Mouse (Mus musculus): ENCODE results near the gene Pdpr.

DNA sequence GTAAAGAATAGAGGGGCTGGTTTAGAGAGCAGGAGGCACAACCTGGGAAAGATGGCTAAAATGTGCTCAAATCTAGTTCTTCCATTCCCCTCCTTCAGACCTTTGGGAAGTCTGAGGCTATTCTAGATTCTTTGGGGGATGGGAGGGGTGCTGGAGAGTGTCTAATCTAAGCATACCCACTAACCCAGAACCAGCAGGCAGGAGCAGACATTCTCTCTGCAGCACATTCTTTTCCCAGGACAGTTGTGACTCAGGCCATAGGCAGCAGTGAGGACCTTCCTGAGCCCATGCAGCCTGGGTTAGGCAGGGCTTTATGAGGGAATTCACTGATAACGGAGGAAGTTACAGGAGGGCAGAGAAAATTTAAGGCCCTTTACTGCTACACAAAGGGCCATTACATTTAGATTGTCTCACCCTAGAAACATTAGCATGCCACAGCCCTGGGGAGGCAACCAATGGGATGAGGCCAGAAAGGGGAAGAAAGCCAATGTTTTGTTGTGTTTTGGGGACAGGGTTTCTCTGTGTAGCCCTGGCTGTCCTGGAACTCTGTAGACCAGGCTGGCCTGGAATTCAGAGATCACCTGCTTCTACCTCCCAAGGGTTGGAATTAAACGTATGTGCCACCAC, 35.4 kb upstream of the Pdpr start:
- TF ChIP-seq CTCF (IDR thresholded peaks at IDR 0.05; ENCODE audit: insufficient read depth, low read depth, low read length) (no peak), POLR2A (IDR thresholded peaks at IDR 0.05; ENCODE audit: insufficient read depth, low read depth, low read length) (no peak)
